Comparison of ENCODE assay signal across 8 mouse cellular contexts in genomic region chr2:152626774-152627591, GRCm38 (mm10). TPM values are rescaled to one million over a fixed set of nuclear protein-coding genes. Genes with fewer than 3 reads are reported as not detected.
A peak's percentile ranks its signal among the peaks of the same experiment; 100 is the strongest.
DNase-seq lines count a peak whose midpoint lies in the region; ATAC-seq and TF ChIP-seq lines count a peak whose summit lies in the region.

Gene Rem1, plus strand, starts transcription at chr2:152626951.

- TF ChIP-seq EP300 in liver, embryonic 14.5 days (IDR thresholded peaks at IDR 0.05; ENCODE audit: low read depth) = no peak

- H3K9ac ChIP-seq in kidney, embryonic 15.5 days = peak within 1 kb of the TSS; percentile 68
- peak within 1 kb of the TSS; percentile 43; the same call in 1 of the 2 replicates for H3K9ac ChIP-seq in forebrain, embryonic 11.5 days (ENCODE audit: low read length)
- H3K9ac ChIP-seq in liver, embryonic 14.5 days (replicated peaks) = no peak within 1 kb of the TSS; the same call in 1 of the 2 replicates
- H3K9ac ChIP-seq in neural tube, embryonic 14.5 days (replicated peaks; ENCODE audit: low read depth, low read length) = no peak within 1 kb of the TSS

- no peak for DNase-seq in kidney, adult 8-10 months
- peak; percentile 65 for DNase-seq in forebrain, embryonic 11.5 days (ENCODE audit: low spot score)
- peak; percentile 58 for DNase-seq in hindbrain, embryonic 10.5 days (ENCODE audit: low spot score)
- DNase-seq in liver, embryonic 14.5 days (ENCODE audit: low read depth in 3 of 3, low spot score in 3 of 3) = no peak
- no peak for DNase-seq in layer of hippocampus, adult 9-10 months (ENCODE audit: low spot score)
- no peak for DNase-seq in cerebellum, postnatal 4 days (ENCODE audit: low spot score in 2 of 2)

- peaks cover 22% of the 10 kb centered on the region for H3K27me3 ChIP-seq in kidney, embryonic 15.5 days
- peaks cover 35% of the 10 kb centered on the region for H3K27me3 ChIP-seq in forebrain, embryonic 11.5 days (ENCODE audit: control insufficient read depth, insufficient read depth, low read length)
- H3K27me3 ChIP-seq in hindbrain, embryonic 10.5 days (ENCODE audit: insufficient read depth, poor library complexity, severe bottlenecking) = peaks cover 71% of the 10 kb centered on the region
- peaks cover 34% of the 10 kb centered on the region for H3K27me3 ChIP-seq in liver, embryonic 14.5 days (ENCODE audit: control insufficient read depth, insufficient read depth, low read length)
- H3K27me3 ChIP-seq in neural tube, embryonic 14.5 days (ENCODE audit: control insufficient read depth, insufficient read depth, low read length) = peaks cover 15% of the 10 kb centered on the region; the same call in 1 of the 2 replicates

- no peak for TF ChIP-seq CTCF in liver, embryonic 14.5 days (IDR thresholded peaks at IDR 0.05; ENCODE audit: low read depth)

- peak; percentile 49 for ATAC-seq in kidney, embryonic 15.5 days (replicated peaks; ENCODE audit: low FRiP score)
- peak; percentile 45 for ATAC-seq in forebrain, embryonic 11.5 days (replicated peaks; ENCODE audit: low FRiP score)
- ATAC-seq in liver, embryonic 14.5 days (ENCODE audit: insufficient read depth) = no peak
- ATAC-seq in neural tube, embryonic 14.5 days (ENCODE audit: low read depth) = no peak

- peak within 1 kb of the TSS; percentile 83 for H3K4me2 ChIP-seq in kidney, embryonic 15.5 days
- peak within 1 kb of the TSS; percentile 64 for H3K4me2 ChIP-seq in forebrain, embryonic 11.5 days (ENCODE audit: low read depth, low read length, severe bottlenecking)
- H3K4me2 ChIP-seq in liver, embryonic 14.5 days (ENCODE audit: low read depth) = peak within 1 kb of the TSS; percentile 37
- peak within 1 kb of the TSS; percentile 49 for H3K4me2 ChIP-seq in neural tube, embryonic 14.5 days (ENCODE audit: low read depth, low read length)

- H3K9me3 ChIP-seq in kidney, embryonic 15.5 days (replicated peaks) = no peaks in the 10 kb centered on the region
- no peaks in the 10 kb centered on the region for H3K9me3 ChIP-seq in forebrain, embryonic 11.5 days (ENCODE audit: control insufficient read depth, low read length)
- H3K9me3 ChIP-seq in hindbrain, embryonic 10.5 days = no peaks in the 10 kb centered on the region
- no peaks in the 10 kb centered on the region for H3K9me3 ChIP-seq in liver, embryonic 14.5 days (ENCODE audit: control insufficient read depth, low read length)
- H3K9me3 ChIP-seq in neural tube, embryonic 14.5 days (ENCODE audit: control insufficient read depth, low read length) = no peaks in the 10 kb centered on the region

- peaks cover 74% of the 10 kb centered on the region for H3K4me1 ChIP-seq in kidney, embryonic 15.5 days
- peaks cover 7% of the 10 kb centered on the region; the same call in 1 of the 2 replicates for H3K4me1 ChIP-seq in forebrain, embryonic 11.5 days (replicated peaks; ENCODE audit: control insufficient read depth, insufficient read depth, low read length)
- H3K4me1 ChIP-seq in hindbrain, embryonic 10.5 days (replicated peaks) = peaks cover 30% of the 10 kb centered on the region
- no peaks in the 10 kb centered on the region for H3K4me1 ChIP-seq in liver, embryonic 14.5 days (replicated peaks; ENCODE audit: control insufficient read depth in 2 of 2, insufficient read depth in 2 of 2, low read length in 1 of 2)
- H3K4me1 ChIP-seq in neural tube, embryonic 14.5 days (ENCODE audit: control insufficient read depth, insufficient read depth, low read length) = peaks cover 7% of the 10 kb centered on the region; the same call in 1 of the 2 replicates

- WGBS in kidney, embryonic 15.5 days = under 1% methylated on average over 56 of the region's 59 CpGs
- WGBS in forebrain, embryonic 11.5 days = under 1% methylated on average over 58 of the region's 59 CpGs
- WGBS in hindbrain, embryonic 10.5 days = 2% methylated on average over 59 of the region's 59 CpGs
- 2% methylated on average over 59 of the region's 59 CpGs for WGBS in liver, embryonic 14.5 days (ENCODE audit: insufficient replicate concordance)
- 3% methylated on average over 59 of the region's 59 CpGs for WGBS in neural tube, embryonic 14.5 days

- H3K36me3 ChIP-seq in kidney, embryonic 15.5 days = peaks cover 11% of the 10 kb centered on the region
- no peaks in the 10 kb centered on the region for H3K36me3 ChIP-seq in forebrain, embryonic 11.5 days (ENCODE audit: control insufficient read depth, insufficient read depth, low read length)
- H3K36me3 ChIP-seq in hindbrain, embryonic 10.5 days = no peaks in the 10 kb centered on the region
- H3K36me3 ChIP-seq in liver, embryonic 14.5 days (replicated peaks; ENCODE audit: control insufficient read depth, insufficient read depth, low read depth) = no peaks in the 10 kb centered on the region
- H3K36me3 ChIP-seq in neural tube, embryonic 14.5 days (ENCODE audit: control insufficient read depth, insufficient read depth, low read length) = no peaks in the 10 kb centered on the region

- H3K27ac ChIP-seq in kidney, embryonic 15.5 days = peak within 1 kb of the TSS; percentile 84
- H3K27ac ChIP-seq in forebrain, embryonic 11.5 days (ENCODE audit: low read depth, low read length) = no peak within 1 kb of the TSS
- peak within 1 kb of the TSS; percentile 37 for H3K27ac ChIP-seq in hindbrain, embryonic 10.5 days
- H3K27ac ChIP-seq in liver, embryonic 14.5 days = no peak within 1 kb of the TSS
- no peak within 1 kb of the TSS for H3K27ac ChIP-seq in neural tube, embryonic 14.5 days (ENCODE audit: low read depth, low read length)

- H3K4me3 ChIP-seq in kidney, embryonic 15.5 days (replicated peaks) = peak within 1 kb of the TSS; percentile 67
- H3K4me3 ChIP-seq in forebrain, embryonic 11.5 days (ENCODE audit: low read depth, low read length) = peak within 1 kb of the TSS; percentile 31
- H3K4me3 ChIP-seq in hindbrain, embryonic 10.5 days = peak within 1 kb of the TSS; percentile 56
- peak within 1 kb of the TSS; percentile 6 to 19; a peak in 2 of 4 replicates for H3K4me3 ChIP-seq in liver, embryonic 14.5 days (ENCODE audit: insufficient read depth in 1 of 2, low read depth in 2 of 2, low read length in 2 of 2)
- peak within 1 kb of the TSS; percentile 21; the same call in 1 of the 2 replicates for H3K4me3 ChIP-seq in neural tube, embryonic 14.5 days (ENCODE audit: low read depth, low read length)

RNA-seq across cellular contexts. Expression of gene Rem1, which starts in this region (rescaled TPM):
- 59.1 and 62.5 TPM in 2 replicates for polyA plus RNA-seq in kidney, embryonic 15.5 days (2015; fragmentation: Nextera tagmentation; extraction: Ambion mirVana)
- polyA plus RNA-seq in forebrain, embryonic 11.5 days (2014; fragmentation: Nextera tagmentation; extraction: Ambion mirVana) = 0.21 and 0.32 TPM in 2 replicates
- 0.35 and 0.37 TPM in 2 replicates for polyA plus RNA-seq in hindbrain, embryonic 10.5 days (2016; fragmentation: Nextera tagmentation; extraction: Ambion mirVana)
- polyA plus RNA-seq in liver, embryonic 14.5 days (2012; rRNA removed) = 0.42 and 0.66 TPM in 2 replicates
- polyA plus RNA-seq in liver, embryonic 14.5 days (2014; fragmentation: Nextera tagmentation; extraction: Ambion mirVana) = 0.52 and 0.91 TPM in 2 replicates
- 0.33 TPM in 1 of 2 replicates, not detected in the other for polyA plus RNA-seq in neural tube, embryonic 14.5 days (2014; fragmentation: Nextera tagmentation; extraction: Ambion mirVana)

Comparison
In these comparisons a context has a peak if more than half of its experiments do, and no peak if none do; other contexts are left out.
1. RNA of gene Rem1 (polyA plus RNA-seq): 59.1 to 62.5 TPM in kidney, embryonic 15.5 days; 0.42 to 0.91 TPM in liver, embryonic 14.5 days, 0.35 to 0.37 TPM in hindbrain, embryonic 10.5 days, 0.21 to 0.32 TPM in forebrain, embryonic 11.5 days and 0.33 TPM in neural tube, embryonic 14.5 days; every median in the first group is over 10 times any median in the second.
2. Peak in DNase-seq, ATAC-seq, H3K4me3 ChIP-seq, H3K9ac ChIP-seq and H3K4me2 ChIP-seq in forebrain, embryonic 11.5 days; RNA of the gene not detected or under 1 TPM.
3. Peak in DNase-seq, H3K4me3 ChIP-seq and H3K27ac ChIP-seq in hindbrain, embryonic 10.5 days; RNA of the gene not detected or under 1 TPM.
4. H3K4me3 ChIP-seq: peak in every context shown above with its lines; median percentile 67 in kidney, embryonic 15.5 days; 56 in hindbrain, embryonic 10.5 days; 31 in forebrain, embryonic 11.5 days; 21 in neural tube, embryonic 14.5 days; 12 in liver, embryonic 14.5 days.
5. Peak in every context shown above with its lines, with median percentiles within 50 percentile points of each other: H3K4me2 ChIP-seq.